Mouse (Mus musculus) MEL-GATA-1-ER (cell line): ENCODE results near the gene Olfr1097.

ENCODE experiments used
- DNase-seq: peaks from one replicate; pipeline ENCODE4 v3.0.0-alpha.2; 2012; ENCODE audit warnings: low read depth; ENCODE audit errors: extremely low read depth

Olfr1097 gene

DNA sequence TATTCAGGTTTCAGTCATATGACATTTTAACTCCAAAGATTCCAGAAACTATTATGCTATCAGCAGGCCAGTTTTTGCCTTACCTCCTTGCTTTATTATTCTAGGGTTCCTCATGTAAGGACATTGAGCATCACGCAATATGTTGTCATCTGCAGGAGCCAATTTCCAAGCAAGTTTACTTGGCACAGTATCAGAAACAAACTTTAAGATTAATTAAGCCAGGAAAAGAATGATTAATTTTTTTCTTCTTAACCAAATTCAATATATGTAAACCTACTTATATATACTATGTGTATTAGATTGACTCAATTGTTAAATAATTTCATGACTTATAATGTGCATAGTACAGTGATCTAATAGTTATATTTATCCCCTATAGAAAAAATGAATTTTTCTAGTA is at the start of gene Olfr1097:
Olfr1097 (minus strand) TSS at position 101 of the 400 bp plus-strand sequence.
- no peak for DNase-seq

DNA sequence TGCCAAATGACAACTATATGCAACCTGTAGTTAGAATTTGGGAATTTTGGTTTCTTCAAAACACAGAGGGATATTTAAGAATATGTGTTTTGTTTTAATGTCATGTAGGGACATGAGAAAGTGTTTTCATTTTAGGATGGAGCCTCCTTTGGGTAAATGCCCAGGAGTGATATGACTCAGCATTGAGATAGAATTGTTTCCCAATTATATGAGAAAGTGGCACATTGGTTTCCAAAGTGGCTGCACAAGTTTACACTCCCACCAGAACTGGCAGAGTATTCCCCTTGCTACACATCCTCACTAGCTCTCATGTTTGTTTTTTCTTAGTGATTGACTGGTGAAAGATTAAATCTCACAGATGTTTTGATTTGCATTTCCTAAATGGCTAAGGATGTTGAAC is 34.5 kb upstream of the Olfr1097 start:
- no peak for DNase-seq

DNA sequence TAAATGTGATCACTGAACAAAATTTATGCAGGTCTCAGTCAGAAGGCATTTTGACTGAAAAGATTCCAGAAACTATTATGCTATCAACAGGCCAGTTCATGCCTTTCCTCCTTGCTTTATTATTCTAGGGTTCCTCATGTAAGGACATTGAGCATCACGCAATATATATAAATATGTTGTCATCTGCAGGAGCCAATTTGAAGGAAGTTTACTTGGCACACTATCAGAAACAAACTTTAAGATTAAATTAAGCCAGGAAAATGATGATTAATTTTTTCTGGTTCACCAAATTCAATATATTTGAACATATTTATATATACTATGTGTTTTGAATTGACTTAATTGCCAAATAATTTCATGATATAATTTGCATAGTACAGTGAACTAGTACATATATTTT is 32.4 kb upstream of the Olfr1097 start, which contains the start of gene Olfr1098:
Olfr1098 (minus strand) TSS at position 101 of the 400 bp plus-strand sequence.
- DNase-seq, result no peak

- no peak for DNase-seq
These were observed 13.6 kb upstream of the Olfr1097 start for GRCm38 (mm10) chr2:86905647-86906046.

GRCm38 (mm10) chr2:86874702-86875101 is 17.3 kb downstream of the Olfr1097 start, which contains the start of gene Gm13723:
TSS of gene Gm13723 (minus strand) at chr2:86874802.
- no peak for DNase-seq

DNA sequence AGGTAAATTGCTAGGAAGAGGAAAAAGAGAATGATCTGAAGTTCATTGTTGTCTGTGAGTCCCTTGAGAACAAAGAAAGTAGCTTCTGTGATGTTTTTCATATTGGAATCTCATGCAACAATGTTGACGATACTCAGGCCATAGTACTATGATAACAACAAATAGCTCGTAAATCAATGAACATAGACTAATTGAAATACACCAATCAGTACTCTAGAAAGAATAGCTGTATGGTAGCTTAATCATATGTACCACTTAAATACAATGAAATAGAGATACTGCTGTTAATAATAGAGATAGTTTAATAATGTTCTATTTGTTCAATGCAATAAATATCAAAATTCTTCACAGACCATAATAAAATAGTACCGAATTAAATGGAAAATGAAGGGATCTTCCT is 40.4 kb downstream of the Olfr1097 start, which contains the start of gene Olfr1095:
Olfr1095 (minus strand) TSS at position 101 of the 400 bp plus-strand sequence.
- DNase-seq, result no peak
